Mouse (Mus musculus): ENCODE results near the gene Kcng4. TPM values are rescaled to one million over a fixed set of nuclear protein-coding genes. Genes with fewer than 3 reads are reported as not detected.

The Kcng4 gene
- polyA plus RNA-seq, 1 experiment from 2014 or later: 0.28 TPM

DNA sequence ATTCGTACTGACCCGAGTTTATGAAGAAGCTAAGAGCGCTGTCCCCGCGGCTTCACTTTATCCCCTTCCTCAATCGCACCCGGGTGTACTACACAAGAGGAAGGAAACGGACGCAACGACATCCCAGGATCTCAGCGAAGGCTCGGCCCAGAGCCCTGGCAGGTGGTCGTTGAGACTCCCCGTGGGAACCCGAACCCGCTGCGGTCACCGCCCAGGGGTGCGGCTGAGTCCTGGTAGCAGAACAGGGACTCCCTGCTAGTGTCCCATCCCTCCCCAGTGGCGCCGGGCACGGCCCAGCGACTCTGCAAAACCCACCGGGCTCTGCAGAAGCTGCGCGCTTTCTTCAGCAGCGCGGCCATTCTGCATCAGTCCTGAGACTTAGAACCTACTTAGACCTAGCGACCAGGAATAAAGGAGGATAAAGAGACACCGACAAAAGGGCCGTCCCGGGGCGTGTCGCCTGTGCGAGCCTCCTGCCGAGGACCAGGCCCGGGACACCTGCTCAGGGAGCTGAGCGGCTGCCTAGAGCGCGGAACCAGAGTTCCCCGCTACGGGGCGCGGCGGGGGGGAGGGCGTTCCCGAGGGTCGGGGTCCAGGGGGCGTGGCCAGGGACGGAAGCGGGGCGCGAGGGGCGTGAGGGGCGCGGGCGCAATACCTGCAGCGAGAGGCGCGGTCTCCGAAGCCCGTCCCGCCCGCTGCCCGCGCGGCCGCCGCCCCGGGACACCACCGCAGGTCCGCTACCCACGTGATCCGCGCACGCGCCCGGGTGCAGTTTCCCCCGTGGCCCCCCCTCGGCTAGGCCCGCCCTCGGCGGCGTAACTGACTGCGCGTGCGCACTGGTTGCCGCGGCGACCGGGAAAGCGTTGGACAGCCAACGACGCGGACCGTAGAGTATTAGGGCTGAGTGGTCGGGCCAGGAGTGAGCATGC, 60.8 kb downstream of the Kcng4 start, which contains the start of the genes Hsdl1 and Dnaaf1:
Gene Hsdl1 (minus strand): TSS at position 747 of the 929 bp plus-strand sequence.
Gene Dnaaf1 (plus strand): TSS at position 799 of the 929 bp plus-strand sequence.
- Histone ChIP-seq H3K27ac (peak within 1 kb of the TSS; percentile 49), H3K4me2 (peak within 1 kb of the TSS; percentile 96), H3K36me3 (no peaks in the 10 kb centered on the region), H3K4me1 (peaks cover 19% of the 10 kb centered on the region), H3K4me3 (replicated peaks) (peak within 1 kb of the TSS; percentile 68), H3K27me3 (replicated peaks) (peaks cover 3% of the 10 kb centered on the region; the same call in 1 of the 2 replicates), H3K9me3 (no peaks in the 10 kb centered on the region), H3K9ac (peak within 1 kb of the TSS; percentile 60)
- peak; percentile 82 for ATAC-seq (ENCODE audit: insufficient read depth, low FRiP score, low read depth)
- WGBS: under 1% methylated on average over 89 of the region's 97 CpGs

Other genes starting within 250 kb of the Kcng4 start
- 18.0 and 21.4 TPM in 2 replicates for gene Mlycd, start 240.8 kb downstream of the Kcng4 start, polyA plus RNA-seq (2015; fragmentation: Nextera tagmentation; extraction: Ambion mirVana)
- gene Osgin1, start 201.6 kb downstream of the Kcng4 start, polyA plus RNA-seq (2015; fragmentation: Nextera tagmentation; extraction: Ambion mirVana): 7.5 and 8.0 TPM in 2 replicates
- 1.3 and 1.9 TPM in 2 replicates for gene Necab2, start 189.0 kb downstream of the Kcng4 start, polyA plus RNA-seq (2015; fragmentation: Nextera tagmentation; extraction: Ambion mirVana)
- gene Slc38a8, start 134.0 kb downstream of the Kcng4 start, polyA plus RNA-seq (2015; fragmentation: Nextera tagmentation; extraction: Ambion mirVana): 0.05 TPM in 1 of 2 replicates, not detected in the other
- gene Mbtps1, start 76.9 kb downstream of the Kcng4 start, polyA plus RNA-seq (2015; fragmentation: Nextera tagmentation; extraction: Ambion mirVana): 96.3 and 107 TPM in 2 replicates
- 31.4 and 32.2 TPM in 2 replicates for gene Hsdl1, start 60.5 kb downstream of the Kcng4 start, polyA plus RNA-seq (2015; fragmentation: Nextera tagmentation; extraction: Ambion mirVana)
- 0.40 and 0.59 TPM in 2 replicates for gene Dnaaf1, start 60.4 kb downstream of the Kcng4 start, polyA plus RNA-seq (2015; fragmentation: Nextera tagmentation; extraction: Ambion mirVana)
- 9.7 and 9.8 TPM in 2 replicates for gene Taf1c, start 30.5 kb downstream of the Kcng4 start, polyA plus RNA-seq (2015; fragmentation: Nextera tagmentation; extraction: Ambion mirVana)
- gene Adad2, start 22.9 kb downstream of the Kcng4 start, polyA plus RNA-seq (2015; fragmentation: Nextera tagmentation; extraction: Ambion mirVana): 0.09 TPM in 1 of 2 replicates, not detected in the other
- gene Wfdc1, start 30.7 kb upstream of the Kcng4 start, polyA plus RNA-seq (2015; fragmentation: Nextera tagmentation; extraction: Ambion mirVana): 18.5 and 21.8 TPM in 2 replicates
- 5.3 TPM in 2 replicates for gene Atp2c2, start 64.3 kb upstream of the Kcng4 start, polyA plus RNA-seq (2015; fragmentation: Nextera tagmentation; extraction: Ambion mirVana)
- gene Tldc1, start 142.7 kb upstream of the Kcng4 start, polyA plus RNA-seq (2015; fragmentation: Nextera tagmentation; extraction: Ambion mirVana): 12.9 and 13.8 TPM in 2 replicates
- gene Cotl1, start 204.9 kb upstream of the Kcng4 start, polyA plus RNA-seq (2015; fragmentation: Nextera tagmentation; extraction: Ambion mirVana): 119 and 135 TPM in 2 replicates
- gene Klhl36, start 226.6 kb upstream of the Kcng4 start, polyA plus RNA-seq (2015; fragmentation: Nextera tagmentation; extraction: Ambion mirVana): 12.3 and 12.8 TPM in 2 replicates